Mouse (Mus musculus) heart, adult 2 months (tissue): ENCODE measurements around the gene Stam2.

Source experiments
- CTCF ChIP-seq: fragments of 200-600 bp; IDR thresholded peaks from 2 replicates; pipeline ENCODE4 v1.8.1; 2022; ENCODE audit warnings: antibody characterized with exemption, mild to moderate bottlenecking, moderate library complexity
- POLR2A ChIP-seq: fragments of 200-500 bp; IDR thresholded peaks from 2 replicates; pipeline ENCODE4 v1.6.1; 2011; ENCODE audit warnings: mild to moderate bottlenecking, low read depth, low read length, control low read depth; ENCODE audit not compliant: insufficient read depth

DNA sequence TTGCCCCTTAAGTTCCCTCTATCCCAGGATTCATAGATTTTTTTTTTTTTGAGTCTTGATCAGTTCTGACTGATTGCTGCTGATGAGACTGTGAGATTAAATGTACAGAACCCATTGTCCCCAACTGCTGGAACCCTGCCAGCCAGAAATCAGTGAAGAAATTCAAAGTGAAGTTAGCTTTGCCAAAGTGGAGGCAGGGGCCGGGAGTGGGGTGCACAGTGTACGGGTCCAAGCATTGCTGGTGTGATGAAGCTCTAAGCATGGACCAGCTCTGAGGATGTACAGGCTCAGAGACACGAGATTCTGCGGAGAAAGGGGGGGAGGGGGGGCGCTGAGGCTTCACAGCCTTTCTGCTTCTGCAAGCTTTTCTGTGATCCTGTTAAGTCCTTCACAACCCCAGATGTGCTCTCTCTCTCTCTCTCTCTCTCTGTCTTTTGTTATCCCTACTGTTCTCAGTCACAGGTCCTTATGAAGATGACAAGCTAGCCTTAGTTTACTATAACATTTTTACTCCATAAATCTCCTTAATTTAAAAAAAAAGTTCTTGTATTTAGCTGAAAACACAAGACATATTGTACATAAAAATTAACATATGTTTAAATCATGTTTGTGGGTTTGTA is 30.8 kb upstream of the Stam2 start:
- TF ChIP-seq POLR2A = no peak
- TF ChIP-seq CTCF = no peak
